Mouse (Mus musculus): ENCODE results near the gene Atg9b. TPM values are rescaled to one million over a fixed set of nuclear protein-coding genes. Genes with fewer than 3 reads are reported as not detected.

Atg9b gene
- polyA plus RNA-seq, 1 experiment from 2014 or later = 0.58 TPM

DNA sequence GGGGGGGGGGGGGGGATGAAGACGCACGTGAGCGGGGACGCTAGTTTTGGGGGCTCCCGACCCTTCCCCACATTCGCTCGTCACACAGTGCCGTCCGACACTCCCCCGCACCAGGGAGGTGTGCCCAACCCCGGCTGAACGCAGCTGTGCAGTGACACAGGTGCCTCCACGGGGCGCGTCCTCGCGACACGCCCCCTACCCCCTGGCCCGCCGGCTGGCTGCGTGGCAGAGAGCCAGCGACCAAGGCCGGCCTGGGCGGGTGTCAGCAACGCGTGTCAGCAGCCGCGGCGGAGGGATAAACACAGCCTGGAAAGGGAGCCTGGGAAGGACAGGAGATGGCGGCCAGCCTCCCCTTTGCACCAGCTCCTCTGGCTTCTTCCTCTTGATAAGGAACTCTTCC, 43.4 kb downstream of the Atg9b start:
- WGBS (ENCODE audit: insufficient replicate concordance) = under 1% methylated on average over 30 of the region's 30 CpGs
- peak overlapping the region; percentile 47 for H3K4me3 ChIP-seq (replicated peaks)
- no peak for ATAC-seq (ENCODE audit: insufficient read depth)
- H3K4me1 ChIP-seq (replicated peaks) = peaks cover 64% of the 10 kb centered on the region
- no peaks in the 10 kb centered on the region for H3K36me3 ChIP-seq (replicated peaks)
- peaks cover 67% of the 10 kb centered on the region for H3K27me3 ChIP-seq
- no peak overlapping the region for H3K27ac ChIP-seq (replicated peaks)
- H3K9ac ChIP-seq = no peak overlapping the region
- H3K4me2 ChIP-seq = peak overlapping the region; percentile 77
- no peaks in the 10 kb centered on the region for H3K9me3 ChIP-seq (replicated peaks)

GRCm38 (mm10) chr5:24348128-24348527, 43.8 kb downstream of the Atg9b start:
- Histone ChIP-seq H3K27me3 (peaks cover 62% of the 10 kb centered on the region), H3K9ac (no peak overlapping the region)

DNA sequence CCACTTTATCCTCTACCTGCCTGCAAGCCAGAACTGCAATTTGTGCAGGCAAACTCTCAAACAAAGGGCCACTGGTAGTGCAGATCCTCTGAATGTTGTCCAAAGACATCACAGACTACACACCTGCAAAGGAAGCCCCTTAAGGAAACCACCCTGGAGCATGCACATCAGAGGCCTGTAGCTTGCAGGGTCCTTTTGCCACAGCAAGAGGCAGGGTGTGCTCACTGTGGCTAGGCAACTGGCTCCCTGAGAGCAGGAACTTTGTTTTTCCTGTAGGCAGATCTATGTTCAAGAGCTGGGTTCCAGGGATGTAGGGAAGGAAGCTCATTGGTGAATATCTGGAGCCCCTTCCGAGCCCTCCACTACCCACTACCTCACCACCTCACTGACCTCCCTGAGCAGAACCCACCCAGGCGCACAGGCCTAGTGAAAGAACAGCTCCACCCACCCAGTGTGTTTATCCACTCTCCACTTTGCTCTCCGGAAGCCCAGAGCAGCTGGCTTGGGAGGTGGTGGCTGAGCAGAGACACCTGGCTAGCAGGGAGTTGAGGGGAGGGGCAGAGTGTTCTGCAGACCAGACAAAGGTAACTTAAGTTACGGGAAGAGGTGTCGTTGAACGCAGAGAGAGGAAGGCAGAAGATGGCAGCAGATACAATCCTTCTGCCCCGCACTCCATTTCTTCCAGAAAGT, 44.6 kb downstream of the Atg9b start:
- 47% methylated on average over 7 of the region's 7 CpGs for WGBS (ENCODE audit: insufficient replicate concordance)
- Histone ChIP-seq H3K27me3 (peaks cover 55% of the 10 kb centered on the region), H3K9me3 (replicated peaks) (no peaks in the 10 kb centered on the region), H3K27ac (replicated peaks) (no peak overlapping the region), H3K9ac (no peak overlapping the region), H3K36me3 (replicated peaks) (no peaks in the 10 kb centered on the region), H3K4me3 (replicated peaks) (no peak overlapping the region), H3K4me2 (peak overlapping the region; percentile 77; the same call in 1 of the 2 replicates), H3K4me1 (replicated peaks) (peaks cover 71% of the 10 kb centered on the region)
- ATAC-seq (ENCODE audit: insufficient read depth) = no peak

More at GRCm38 (mm10) chr5:24348128-24348527, 43.8 kb downstream of the Atg9b start:
- Histone ChIP-seq H3K4me2 (peak overlapping the region; percentile 77), H3K9me3 (replicated peaks) (no peaks in the 10 kb centered on the region), H3K27ac (replicated peaks) (no peak overlapping the region), H3K4me1 (replicated peaks) (peaks cover 68% of the 10 kb centered on the region), H3K4me3 (replicated peaks) (peak overlapping the region; percentile 47), H3K36me3 (replicated peaks) (no peaks in the 10 kb centered on the region)
- under 1% methylated on average over 41 of the region's 41 CpGs for WGBS (ENCODE audit: insufficient replicate concordance)
- peak; percentile 33; the same call in 1 of the 2 replicates for ATAC-seq (ENCODE audit: insufficient read depth)

GRCm38 (mm10) chr5:24346313-24346712, 45.6 kb downstream of the Atg9b start:
- peak; percentile 53; the same call in 1 of the 2 replicates for ATAC-seq (ENCODE audit: insufficient read depth)
- H3K9ac ChIP-seq = no peak overlapping the region
- WGBS (ENCODE audit: insufficient replicate concordance) = 36% methylated on average over 7 of the region's 7 CpGs
- peaks cover 62% of the 10 kb centered on the region for H3K4me1 ChIP-seq (replicated peaks)
- H3K27me3 ChIP-seq = peaks cover 44% of the 10 kb centered on the region
- H3K36me3 ChIP-seq (replicated peaks) = no peaks in the 10 kb centered on the region
- H3K4me3 ChIP-seq (replicated peaks) = no peak overlapping the region
- no peaks in the 10 kb centered on the region for H3K9me3 ChIP-seq (replicated peaks)
- H3K4me2 ChIP-seq = no peak overlapping the region
- no peak overlapping the region for H3K27ac ChIP-seq (replicated peaks)

- no peaks in the 10 kb centered on the region for H3K9me3 ChIP-seq (replicated peaks)
- H3K4me2 ChIP-seq = peak overlapping the region; percentile 15; the same call in 1 of the 2 replicates
- WGBS (ENCODE audit: insufficient replicate concordance) = 21% methylated on average over 12 of the region's 12 CpGs
- no peak overlapping the region for H3K4me3 ChIP-seq (replicated peaks)
- peaks cover 27% of the 10 kb centered on the region for H3K27me3 ChIP-seq
- no peak overlapping the region for H3K27ac ChIP-seq (replicated peaks)
- ATAC-seq (ENCODE audit: insufficient read depth) = no peak
- no peak overlapping the region for H3K9ac ChIP-seq
- H3K36me3 ChIP-seq (replicated peaks) = no peaks in the 10 kb centered on the region
- peaks cover 59% of the 10 kb centered on the region for H3K4me1 ChIP-seq (replicated peaks)
Measured at GRCm38 (mm10) chr5:24344477-24345051, 47.4 kb downstream of the Atg9b start.

DNA sequence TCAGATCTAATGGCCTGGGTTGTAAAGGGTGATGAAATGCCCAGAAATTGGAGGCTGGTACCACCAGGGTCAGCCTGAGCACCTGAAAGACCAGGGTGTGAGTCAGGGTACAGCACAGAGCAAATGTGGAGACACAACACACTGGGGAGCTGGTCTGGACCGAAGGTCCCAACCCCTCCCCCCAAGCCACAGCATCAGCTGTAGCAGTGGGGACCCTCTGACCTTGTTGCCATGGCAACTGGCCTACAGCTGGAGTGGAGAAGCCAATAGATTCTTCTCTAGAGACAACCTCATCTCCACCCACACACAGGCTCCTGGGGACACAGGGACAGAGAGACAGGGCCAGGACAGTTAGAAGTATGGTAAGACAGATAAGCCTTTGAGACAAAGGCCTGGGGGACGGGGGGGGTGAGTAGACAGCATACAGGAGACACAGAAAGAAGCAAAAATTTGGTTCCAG, 47.9 kb downstream of the Atg9b start:
- no peak overlapping the region for H3K9ac ChIP-seq
- H3K36me3 ChIP-seq (replicated peaks) = no peaks in the 10 kb centered on the region
- no peak overlapping the region for H3K27ac ChIP-seq (replicated peaks)
- H3K27me3 ChIP-seq = peaks cover 21% of the 10 kb centered on the region
- H3K4me1 ChIP-seq (replicated peaks) = peaks cover 53% of the 10 kb centered on the region
- 21% methylated on average over 2 of the region's 2 CpGs for WGBS (ENCODE audit: insufficient replicate concordance)
- 0 out of 2 replicates have a peak overlapping the region, but pooled peaks have one; percentile 15 for H3K4me2 ChIP-seq
- H3K4me3 ChIP-seq (replicated peaks) = no peak overlapping the region
- ATAC-seq (ENCODE audit: insufficient read depth) = peak; percentile 41
- H3K9me3 ChIP-seq (replicated peaks) = no peaks in the 10 kb centered on the region

- no peak overlapping the region for H3K9ac ChIP-seq
Measured at GRCm38 (mm10) chr5:24343379-24343778, 48.6 kb downstream of the Atg9b start.

DNA sequence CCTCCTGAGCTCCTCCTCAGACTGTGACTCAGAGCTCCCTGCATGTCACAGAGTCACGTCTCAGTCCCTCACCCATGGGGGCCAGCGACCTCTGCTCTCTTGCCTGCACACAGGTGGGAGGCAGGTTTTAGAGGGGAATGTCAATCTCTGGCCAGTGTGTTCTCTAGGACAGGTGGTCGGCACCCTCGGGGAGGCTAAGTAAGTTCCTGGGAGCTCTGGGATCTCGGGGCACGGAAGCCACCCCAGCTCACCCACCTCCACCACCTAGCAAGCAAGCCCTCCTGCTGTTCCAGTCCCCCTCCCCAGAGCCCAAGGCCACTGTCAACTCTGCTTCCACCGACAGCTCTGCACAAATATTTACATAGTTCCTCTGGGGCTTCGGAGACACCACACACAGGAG, 49.0 kb downstream of the Atg9b start:
- Histone ChIP-seq H3K27ac (replicated peaks) (no peak overlapping the region), H3K36me3 (replicated peaks) (no peaks in the 10 kb centered on the region), H3K4me1 (replicated peaks) (peaks cover 43% of the 10 kb centered on the region), H3K9ac (no peak overlapping the region), H3K9me3 (replicated peaks) (no peaks in the 10 kb centered on the region), H3K4me3 (replicated peaks) (no peak overlapping the region), H3K4me2 (no peak overlapping the region), H3K27me3 (peaks cover 11% of the 10 kb centered on the region)
- no peak; the same call in 1 of the 2 replicates for ATAC-seq (ENCODE audit: insufficient read depth)
- 55% methylated on average over 8 of the region's 8 CpGs for WGBS (ENCODE audit: insufficient replicate concordance)

More at GRCm38 (mm10) chr5:24343379-24343778, 48.6 kb downstream of the Atg9b start:
- ATAC-seq (ENCODE audit: insufficient read depth) = peak; percentile 2; the same call in 1 of the 2 replicates
- Histone ChIP-seq H3K27ac (replicated peaks) (no peak overlapping the region; the same call in 1 of the 2 replicates), H3K9me3 (replicated peaks) (no peaks in the 10 kb centered on the region), H3K36me3 (replicated peaks) (no peaks in the 10 kb centered on the region), H3K27me3 (peaks cover 15% of the 10 kb centered on the region), H3K4me1 (replicated peaks) (peaks cover 47% of the 10 kb centered on the region), H3K4me3 (replicated peaks) (no peak overlapping the region), H3K4me2 (no peak overlapping the region)

- no peak overlapping the region for H3K27ac ChIP-seq (replicated peaks)
- H3K9me3 ChIP-seq (replicated peaks) = no peaks in the 10 kb centered on the region
- no peak overlapping the region for H3K4me3 ChIP-seq (replicated peaks)
- H3K9ac ChIP-seq = no peak overlapping the region
- H3K27me3 ChIP-seq = peaks cover 5% of the 10 kb centered on the region
- no peaks in the 10 kb centered on the region for H3K36me3 ChIP-seq (replicated peaks)
- H3K4me1 ChIP-seq (replicated peaks) = peaks cover 37% of the 10 kb centered on the region
- 61% methylated on average over 14 of the region's 14 CpGs for WGBS (ENCODE audit: insufficient replicate concordance)
- ATAC-seq (ENCODE audit: insufficient read depth) = no peak
- no peak overlapping the region for H3K4me2 ChIP-seq
Measured at GRCm38 (mm10) chr5:24342205-24342963, 49.6 kb downstream of the Atg9b start.

GRCm38 (mm10) chr5:24337821-24338220, 54.1 kb downstream of the Atg9b start:
- Histone ChIP-seq H3K9ac (no peak overlapping the region), H3K27ac (replicated peaks) (no peak overlapping the region), H3K4me1 (replicated peaks) (peaks cover 7% of the 10 kb centered on the region; the same call in 1 of the 2 replicates), H3K4me2 (no peak overlapping the region), H3K27me3 (no peaks in the 10 kb centered on the region), H3K9me3 (replicated peaks) (no peaks in the 10 kb centered on the region), H3K36me3 (replicated peaks) (no peaks in the 10 kb centered on the region), H3K4me3 (replicated peaks) (no peak overlapping the region)
- 23% methylated on average over 2 of the region's 2 CpGs for WGBS (ENCODE audit: insufficient replicate concordance)
- no peak for ATAC-seq (ENCODE audit: insufficient read depth)

DNA sequence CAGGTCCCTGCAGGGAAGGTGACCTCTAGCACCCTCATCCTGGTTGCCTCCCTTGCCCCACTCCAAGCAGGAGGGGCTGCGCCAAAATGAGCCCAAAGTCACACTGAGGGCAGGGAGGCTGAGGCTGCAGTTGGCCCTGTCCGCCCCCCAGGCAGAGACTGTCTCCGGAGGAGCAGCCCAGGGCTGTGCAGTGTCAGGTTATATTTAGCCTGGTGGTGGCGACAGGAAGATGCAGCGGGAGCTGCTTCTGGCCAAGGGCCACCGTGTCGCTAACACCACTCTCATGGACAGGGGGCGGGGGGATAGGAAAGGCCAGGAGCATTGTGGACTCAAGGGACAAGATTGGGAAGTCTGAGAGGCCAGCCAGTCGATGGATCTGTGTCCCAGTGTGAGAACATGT, 54.6 kb downstream of the Atg9b start:
- no peaks in the 10 kb centered on the region for H3K36me3 ChIP-seq (replicated peaks)
- H3K9me3 ChIP-seq (replicated peaks) = no peaks in the 10 kb centered on the region
- 0 out of 2 replicates have a peak, but pooled peaks cover 2% of the 10 kb centered on the region for H3K4me1 ChIP-seq (replicated peaks)
- 15% methylated on average over 9 of the region's 9 CpGs for WGBS (ENCODE audit: insufficient replicate concordance)
- H3K27me3 ChIP-seq = no peaks in the 10 kb centered on the region
- no peak for ATAC-seq (ENCODE audit: insufficient read depth)
- no peak overlapping the region for H3K4me2 ChIP-seq
- H3K9ac ChIP-seq = no peak overlapping the region
- H3K4me3 ChIP-seq (replicated peaks) = no peak overlapping the region
- H3K27ac ChIP-seq (replicated peaks) = no peak overlapping the region

Measured in liver, embryonic 15.5 days (tissue).